Mouse (Mus musculus) lung, embryonic 14.5 days (tissue): ENCODE results near the gene Gfpt1. TPM values are rescaled to one million over a fixed set of nuclear protein-coding genes. Genes with fewer than 3 reads are reported as not detected.
"Not testable (repeated sequence)": the region's sequence is repeated elsewhere in the genome, so short reads cannot be mapped to it uniquely, and the experiment has no call there.

Source experiments
- ATAC-seq: fragments of 200-750 bp; cut with Nextera tagmentation; 2 replicates; pipeline ENCODE4 v1.8.0; 2017; ENCODE audit warnings: mild to moderate bottlenecking, moderate TSS enrichment, moderate library complexity; ENCODE audit not compliant: insufficient read depth
- DNase-seq: peaks from one replicate; pipeline ENCODE4 v3.0.0-alpha.2; 2015
- H3K27ac ChIP-seq: fragments of 300-500 bp; sonication (generic); 2 replicates; pipeline ENCODE4 v1.5.1; 2014; ENCODE audit warnings: low read depth, mild to moderate bottlenecking, moderate library complexity
- H3K27me3 ChIP-seq: fragments of 300-500 bp; sonication (generic); 2 replicates; pipeline ENCODE4 v1.6.1; 2014; ENCODE audit warnings: low read length, control low read depth; ENCODE audit not compliant: insufficient read depth
- H3K36me3 ChIP-seq: fragments of 300-500 bp; sonication (generic); 2 replicates; pipeline ENCODE4 v1.6.1; 2014; ENCODE audit warnings: control low read depth; ENCODE audit not compliant: insufficient read depth
- H3K4me1 ChIP-seq: fragments of 300-500 bp; sonication (generic); 2 replicates; pipeline ENCODE4 v1.6.1; 2014; ENCODE audit warnings: antibody characterized with exemption, control low read depth; ENCODE audit not compliant: insufficient read depth
- H3K4me2 ChIP-seq: fragments of 300-500 bp; sonication (generic); 2 replicates; pipeline ENCODE4 v1.6.1; 2014; ENCODE audit warnings: mild to moderate bottlenecking
- H3K4me3 ChIP-seq: fragments of 300-500 bp; sonication (generic); 2 replicates; pipeline ENCODE4 v1.5.1; 2014; ENCODE audit warnings: low read depth, low read length
- H3K9ac ChIP-seq: fragments of 300-500 bp; sonication (generic); 2 replicates; pipeline ENCODE4 v1.6.1; 2014
- H3K9me3 ChIP-seq: fragments of 300-500 bp; sonication (generic); 2 replicates; pipeline ENCODE4 v1.6.1; 2016; ENCODE audit warnings: low read depth, low read length, control low read depth
- CTCF ChIP-seq: IDR thresholded peaks from 2 replicates; pipeline ENCODE4 v1.5.1; 2016; ENCODE audit warnings: antibody characterized with exemption, low read depth
- WGBS: fragments of 180-500 bp; shearing (Covaris S2); extraction: QIAGEN DNeasy Blood & Tissue Kit; methylation state at CpG from one replicate; pipeline ENCODE4 v1.1.7; 2014; 5-methylcytosine and 5-hydroxymethylcytosine counted together
- polyA plus RNA-seq: library from polyadenylated mRNA; unstranded; fragments of >200 nt; fragmentation: Nextera tagmentation; extraction: Ambion mirVana; gene quantifications from 2 replicates; pipeline ENCODE4 v1.2.1, GENCODE M21; 2014

Gfpt1 gene
- polyA plus RNA-seq, 1 experiment from 2014 or later, result 22.1 TPM

GRCm38 (mm10) chr6:87041431-87041830, 1.2 kb upstream of the Gfpt1 start:
- no peak overlapping the region for H3K9ac ChIP-seq
- H3K27ac ChIP-seq, result peak overlapping the region; percentile 100; the same call in 1 of the 2 replicates
- peaks cover 11% of the 10 kb centered on the region for H3K4me1 ChIP-seq
- H3K4me2 ChIP-seq, result peak overlapping the region; percentile 80
- TF ChIP-seq CTCF, result no peak
- no peaks in the 10 kb centered on the region for H3K27me3 ChIP-seq
- H3K36me3 ChIP-seq, result 0 out of 2 replicates have a peak, but pooled peaks cover 7% of the 10 kb centered on the region
- no peak for ATAC-seq
- DNase-seq, result peak; percentile 2
- 86% methylated on average over 7 of the region's 7 CpGs for WGBS
- H3K4me3 ChIP-seq, result peak overlapping the region; percentile 90; the same call in 1 of the 2 replicates
- H3K9me3 ChIP-seq, result no peaks in the 10 kb centered on the region

DNA sequence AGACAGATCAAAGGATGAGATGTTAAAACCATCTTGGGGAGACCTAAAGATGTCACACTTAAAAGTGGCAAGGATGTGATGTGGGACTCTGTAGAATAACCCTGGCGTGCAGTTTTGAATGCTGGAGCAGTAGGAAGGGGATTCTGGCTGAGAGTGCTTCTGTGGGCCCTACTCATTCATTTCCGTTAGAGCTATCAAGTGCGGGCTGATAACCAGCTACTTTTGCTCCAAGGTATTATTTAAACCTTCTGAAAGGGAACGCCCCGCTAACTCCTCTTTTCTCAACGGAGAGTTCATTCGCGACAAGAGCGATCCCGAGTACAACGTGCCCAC, 676 bp upstream of the Gfpt1 start:
- Histone ChIP-seq H3K9me3 (no peaks in the 10 kb centered on the region), H3K4me3 (peak overlapping the region; percentile 90), H3K36me3 (0 out of 2 replicates have a peak, but pooled peaks cover 7% of the 10 kb centered on the region), H3K27me3 (no peaks in the 10 kb centered on the region), H3K27ac (peak overlapping the region; percentile 100), H3K4me1 (peaks cover 11% of the 10 kb centered on the region), H3K9ac (peak overlapping the region; percentile 91), H3K4me2 (peak overlapping the region; percentile 80)
- TF ChIP-seq CTCF, result no peak
- no peak for DNase-seq
- ATAC-seq, result peak; percentile 27
- WGBS, result 0% methylated on average over 11 of the region's 11 CpGs

- TF ChIP-seq CTCF, result no peak
- peak overlapping the region; percentile 100; the same call in 1 of the 2 replicates for H3K27ac ChIP-seq
- peak overlapping the region; percentile 91 for H3K9ac ChIP-seq
- H3K36me3 ChIP-seq, result peaks cover 17% of the 10 kb centered on the region
- peaks cover 11% of the 10 kb centered on the region for H3K4me1 ChIP-seq
- no peaks in the 10 kb centered on the region for H3K27me3 ChIP-seq
- no peaks in the 10 kb centered on the region for H3K9me3 ChIP-seq
- ATAC-seq, result peak; percentile 18
- 1% methylated on average over 9 of the region's 9 CpGs for WGBS
- H3K4me3 ChIP-seq, result peak overlapping the region; percentile 90
- peak overlapping the region; percentile 80 for H3K4me2 ChIP-seq
- DNase-seq, result peak; percentile 38
Observed at GRCm38 (mm10) chr6:87043131-87043516, 478 bp downstream of the Gfpt1 start.

- WGBS, result 79% methylated on average over 2 of the region's 2 CpGs
- DNase-seq, result no peak
- Histone ChIP-seq H3K36me3 (peaks cover 31% of the 10 kb centered on the region), H3K27me3 (no peaks in the 10 kb centered on the region), H3K27ac (no peak overlapping the region), H3K4me2 (peak overlapping the region; percentile 20; the same call in 1 of the 2 replicates), H3K9ac (no peak overlapping the region), H3K9me3 (no peaks in the 10 kb centered on the region), H3K4me1 (peaks cover 11% of the 10 kb centered on the region), H3K4me3 (no peak overlapping the region)
- ATAC-seq, result no peak
- TF ChIP-seq CTCF, result no peak
Observed at GRCm38 (mm10) chr6:87044895-87045294, 2.2 kb downstream of the Gfpt1 start.

DNA sequence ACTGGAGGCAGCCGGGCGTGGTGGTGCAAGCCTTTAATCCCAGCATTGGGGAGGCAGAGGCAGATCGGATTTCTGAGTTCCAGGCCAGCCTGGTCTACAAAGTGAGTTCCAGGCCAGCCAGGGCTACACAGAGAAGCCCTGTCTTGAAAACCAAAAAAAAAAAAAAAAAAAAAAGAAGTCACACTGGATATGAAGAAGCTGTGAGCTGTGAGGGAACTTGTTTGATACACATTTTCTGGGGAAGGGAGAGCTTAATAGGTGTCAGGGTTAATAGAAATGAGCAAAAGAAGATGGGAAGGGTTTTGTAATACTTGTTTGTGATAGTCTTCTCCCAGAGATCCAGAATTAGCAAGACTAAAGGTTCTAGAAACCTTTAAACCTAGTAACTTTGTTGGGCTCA, 2.9 kb downstream of the Gfpt1 start:
- H3K4me1 ChIP-seq, result peaks cover 11% of the 10 kb centered on the region
- H3K9me3 ChIP-seq, result no peaks in the 10 kb centered on the region
- no peak overlapping the region for H3K9ac ChIP-seq
- ATAC-seq, result no peak
- no peaks in the 10 kb centered on the region for H3K27me3 ChIP-seq
- no peak overlapping the region for H3K4me2 ChIP-seq
- H3K27ac ChIP-seq, result no peak overlapping the region
- H3K36me3 ChIP-seq, result peaks cover 31% of the 10 kb centered on the region
- DNase-seq, result no peak
- no peak for TF ChIP-seq CTCF
- WGBS, result 78% methylated on average over 3 of the region's 3 CpGs
- H3K4me3 ChIP-seq, result no peak overlapping the region

- ATAC-seq, H3K4me1 ChIP-seq, H3K4me3 ChIP-seq, DNase-seq, H3K9ac ChIP-seq, H3K9me3 ChIP-seq, H3K4me2 ChIP-seq, H3K27me3 ChIP-seq, H3K27ac ChIP-seq: not testable (repeated sequence)
- H3K36me3 ChIP-seq, result peaks cover 58% of the 10 kb centered on the region
- 96% methylated on average over 7 of the region's 7 CpGs for WGBS
Observed at GRCm38 (mm10) chr6:87048712-87049111, 6.1 kb downstream of the Gfpt1 start.

GRCm38 (mm10) chr6:87051886-87052425, 9.3 kb downstream of the Gfpt1 start:
- no peaks in the 10 kb centered on the region for H3K4me1 ChIP-seq
- WGBS, result 90% methylated on average over 10 of the region's 10 CpGs
- no peaks in the 10 kb centered on the region for H3K9me3 ChIP-seq
- DNase-seq (no peak), ATAC-seq (no peak)
- no peak overlapping the region for H3K27ac ChIP-seq
- H3K4me2 ChIP-seq, result no peak overlapping the region
- H3K36me3 ChIP-seq, result peaks cover 79% of the 10 kb centered on the region
- H3K4me3 ChIP-seq, result no peak overlapping the region
- TF ChIP-seq CTCF, result no peak
- no peak overlapping the region for H3K9ac ChIP-seq
- no peaks in the 10 kb centered on the region for H3K27me3 ChIP-seq
